Mouse (Mus musculus) limb, embryonic 11.5 days (tissue): ENCODE measurements at regions not wholly inside any gene's neighbourhood (a gene's known extent, or its start where the extent isn't known, plus 50 kb on each side); places are given as distances from the start of the nearest gene placed in this dataset.

ENCODE experiments used
- ATAC-seq: fragments of 200-750 bp; cut with Nextera tagmentation; 2 replicates; pipeline ENCODE4 v1.8.0; 2017; ENCODE audit warnings: low read depth; ENCODE audit not compliant: insufficient number of reproducible peaks, low FRiP score, low TSS enrichment
- DNase-seq: peaks from one replicate; pipeline ENCODE4 v3.0.0-alpha.2; 2015; ENCODE audit warnings: low spot score
- H3K27ac ChIP-seq: fragments of 300-500 bp; sonication (generic); replicated peaks from 2 replicates; pipeline ENCODE4 v1.5.1; 2014; ENCODE audit warnings: low read depth, mild to moderate bottlenecking, low read length
- H3K27me3 ChIP-seq: fragments of 300-500 bp; sonication (generic); 2 replicates; pipeline ENCODE4 v1.6.1; 2014; ENCODE audit warnings: mild to moderate bottlenecking, low read length, mixed read lengths; ENCODE audit not compliant: control insufficient read depth, insufficient read depth
- H3K36me3 ChIP-seq: fragments of 300-500 bp; sonication (generic); 2 replicates; pipeline ENCODE4 v1.6.1; 2014; ENCODE audit warnings: mild to moderate bottlenecking, low read length, moderate library complexity, mixed read lengths; ENCODE audit not compliant: control insufficient read depth, insufficient read depth
- H3K4me1 ChIP-seq: fragments of 300-500 bp; sonication (generic); 2 replicates; pipeline ENCODE4 v1.6.1; 2014; ENCODE audit warnings: low read length, mixed read lengths; ENCODE audit not compliant: control insufficient read depth, insufficient read depth
- H3K4me2 ChIP-seq: fragments of 300-500 bp; sonication (generic); 2 replicates; pipeline ENCODE4 v1.6.1; 2014; ENCODE audit warnings: low read depth, mild to moderate bottlenecking, moderate library complexity; ENCODE audit not compliant: severe bottlenecking
- H3K4me3 ChIP-seq: fragments of 300-500 bp; sonication (generic); 2 replicates; pipeline ENCODE4 v1.5.1; 2014; ENCODE audit warnings: low read depth, low read length
- H3K9ac ChIP-seq: fragments of 300-500 bp; sonication (generic); 2 replicates; pipeline ENCODE4 v1.6.1; 2014; ENCODE audit warnings: mild to moderate bottlenecking, low read length
- H3K9me3 ChIP-seq: fragments of 300-500 bp; sonication (generic); 2 replicates; pipeline ENCODE4 v1.6.1; 2016; ENCODE audit warnings: low read length; ENCODE audit not compliant: control insufficient read depth
- WGBS: fragments of 180-500 bp; shearing (Covaris S2); extraction: QIAGEN DNeasy Blood & Tissue Kit; methylation state at CpG from one replicate; pipeline ENCODE4 v1.1.7; 2014; 5-methylcytosine and 5-hydroxymethylcytosine counted together

- ATAC-seq, result no peak
- Histone ChIP-seq H3K4me1 (no peaks in the 10 kb centered on the region; the same call in 1 of the 2 replicates), H3K9ac (no peak overlapping the region), H3K36me3 (no peaks in the 10 kb centered on the region), H3K27me3 (no peaks in the 10 kb centered on the region; the same call in 1 of the 2 replicates), H3K4me2 (no peak overlapping the region), H3K4me3 (no peak overlapping the region), H3K9me3 (no peaks in the 10 kb centered on the region), H3K27ac (no peak overlapping the region)
- no peak for DNase-seq
- 84% methylated on average over 11 of the region's 11 CpGs for WGBS
These were observed 97.6 kb upstream of the Mvb12b start for GRCm38 (mm10) chr2:33985316-33985715.

DNA sequence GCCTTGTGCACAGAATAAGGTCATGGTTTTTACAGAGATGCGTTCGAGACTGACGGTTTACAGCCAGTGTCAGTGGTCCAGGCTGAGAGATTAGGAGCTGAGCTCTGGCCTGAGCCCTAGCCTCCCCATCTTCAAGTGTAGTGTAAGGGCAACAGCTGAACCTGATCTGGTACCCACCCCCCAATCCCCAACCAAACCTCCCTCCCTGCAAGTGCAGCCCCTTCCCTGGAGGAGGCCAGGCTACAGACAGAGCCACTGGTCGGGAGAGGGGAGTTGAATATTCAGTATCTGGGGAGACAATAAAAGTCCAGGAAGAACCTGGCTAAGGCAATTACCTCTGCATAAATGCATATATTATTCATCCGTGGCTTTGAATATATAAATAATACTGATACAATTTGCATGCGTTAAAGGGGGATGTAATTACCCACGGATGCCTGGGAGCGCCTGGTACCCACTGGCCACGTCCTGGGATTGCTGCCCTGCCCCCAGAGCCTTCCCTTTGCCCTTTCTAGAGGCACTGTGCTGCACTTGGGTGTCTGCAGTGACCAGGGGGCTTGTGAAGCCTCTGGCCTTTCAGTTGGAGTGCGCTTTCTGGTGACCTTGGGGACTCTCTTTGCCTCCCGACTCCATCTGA lies 95.5 kb upstream of the Mvb12b start:
- H3K9me3 ChIP-seq, result no peaks in the 10 kb centered on the region
- no peaks in the 10 kb centered on the region; the same call in 1 of the 2 replicates for H3K4me1 ChIP-seq
- H3K4me3 ChIP-seq, result no peak overlapping the region
- H3K4me2 ChIP-seq, result no peak overlapping the region
- no peaks in the 10 kb centered on the region for H3K36me3 ChIP-seq
- H3K27me3 ChIP-seq, result no peaks in the 10 kb centered on the region; the same call in 1 of the 2 replicates
- ATAC-seq (no peak), DNase-seq (no peak)
- no peak overlapping the region for H3K9ac ChIP-seq
- no peak overlapping the region for H3K27ac ChIP-seq
- WGBS, result 41% methylated on average over 11 of the region's 11 CpGs

DNA sequence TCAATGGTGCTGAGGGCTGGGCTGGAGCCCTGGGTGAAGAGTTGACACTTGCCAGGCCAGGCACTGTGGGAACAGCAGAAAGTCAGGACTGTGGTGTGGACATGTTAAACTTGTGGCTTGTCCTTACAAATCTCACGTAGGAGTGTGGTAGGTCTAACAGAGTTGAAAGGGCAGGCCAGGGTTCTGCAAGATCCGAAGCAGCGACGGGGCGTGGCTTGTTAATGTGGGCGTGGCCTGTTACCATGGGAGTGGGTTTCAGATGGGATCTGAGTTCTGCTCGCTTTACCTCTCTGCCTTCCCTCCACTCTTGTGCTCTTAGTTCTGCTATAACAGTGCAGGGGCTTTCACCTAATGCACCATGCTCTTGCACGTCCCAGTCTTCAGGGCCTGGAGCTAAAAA lies 94.2 kb upstream of the Mvb12b start:
- 40% methylated on average over 8 of the region's 8 CpGs for WGBS
- no peaks in the 10 kb centered on the region for H3K36me3 ChIP-seq
- no peak overlapping the region for H3K9ac ChIP-seq
- H3K4me3 ChIP-seq, result no peak overlapping the region
- H3K27me3 ChIP-seq, result no peaks in the 10 kb centered on the region; the same call in 1 of the 2 replicates
- H3K9me3 ChIP-seq, result no peaks in the 10 kb centered on the region
- H3K4me2 ChIP-seq, result no peak overlapping the region
- ATAC-seq, result no peak
- no peak overlapping the region for H3K27ac ChIP-seq
- no peaks in the 10 kb centered on the region; the same call in 1 of the 2 replicates for H3K4me1 ChIP-seq
- no peak for DNase-seq

DNA sequence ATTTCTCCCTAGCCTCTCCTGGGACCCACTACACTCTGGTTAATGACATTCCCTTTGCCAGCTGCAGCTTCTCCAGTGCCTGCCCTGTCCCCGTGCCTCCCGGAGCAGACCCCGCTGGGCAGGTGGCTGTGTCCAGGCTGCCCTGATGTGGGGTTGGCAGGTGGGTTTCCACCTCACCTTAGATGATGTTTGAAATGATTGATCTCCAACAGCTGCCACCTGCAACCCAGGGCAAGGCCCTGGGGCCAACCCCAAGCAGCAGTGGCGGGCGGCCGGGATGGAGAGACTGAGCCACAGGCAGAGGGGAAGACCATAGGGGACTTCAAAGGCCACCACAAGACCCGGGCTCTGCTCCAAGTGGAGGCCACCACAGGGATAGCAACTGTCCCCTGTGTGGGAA lies 93.6 kb upstream of the Mvb12b start:
- WGBS, result 82% methylated on average over 7 of the region's 7 CpGs
- H3K4me3 ChIP-seq, result no peak overlapping the region
- no peaks in the 10 kb centered on the region; the same call in 1 of the 2 replicates for H3K27me3 ChIP-seq
- no peaks in the 10 kb centered on the region for H3K9me3 ChIP-seq
- no peak overlapping the region for H3K4me2 ChIP-seq
- no peak for DNase-seq
- H3K27ac ChIP-seq, result no peak overlapping the region
- no peak for ATAC-seq
- H3K9ac ChIP-seq, result no peak overlapping the region
- H3K36me3 ChIP-seq, result no peaks in the 10 kb centered on the region
- no peaks in the 10 kb centered on the region; the same call in 1 of the 2 replicates for H3K4me1 ChIP-seq

DNA sequence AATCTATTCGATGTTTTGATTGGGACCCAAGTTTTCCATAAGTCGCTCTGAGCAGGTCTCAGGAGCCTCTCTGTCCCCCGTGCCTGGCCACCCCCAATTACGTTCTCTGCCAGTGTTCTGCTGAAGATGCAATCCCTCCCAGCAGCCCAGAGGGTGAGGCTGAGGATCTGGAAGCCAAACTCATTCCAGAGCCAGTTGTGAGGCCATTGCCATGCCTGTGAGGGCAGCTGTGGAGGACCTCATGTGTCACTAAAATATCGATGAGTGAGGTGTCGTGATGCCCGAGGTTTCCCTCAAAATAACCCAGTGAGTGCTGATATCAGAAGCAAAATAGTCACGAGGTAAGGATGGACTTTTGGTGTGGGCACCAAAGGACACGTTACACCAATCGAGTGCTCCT lies 93.1 kb upstream of the Mvb12b start:
- 83% methylated on average over 10 of the region's 10 CpGs for WGBS
- Histone ChIP-seq H3K27ac (no peak overlapping the region), H3K9me3 (no peaks in the 10 kb centered on the region)

GRCm38 (mm10) chr2:33979276-33979675 lies 91.5 kb upstream of the Mvb12b start:
- Histone ChIP-seq H3K4me3 (no peak overlapping the region), H3K9me3 (no peaks in the 10 kb centered on the region), H3K36me3 (no peaks in the 10 kb centered on the region), H3K27me3 (no peaks in the 10 kb centered on the region; the same call in 1 of the 2 replicates), H3K27ac (no peak overlapping the region), H3K4me1 (no peaks in the 10 kb centered on the region; the same call in 1 of the 2 replicates), H3K4me2 (no peak overlapping the region), H3K9ac (no peak overlapping the region)
- ATAC-seq, result no peak
- no peak for DNase-seq

More for the DNA sequence above, 93.1 kb upstream of the Mvb12b start:
- ATAC-seq, result no peak
- Histone ChIP-seq H3K4me3 (no peak overlapping the region), H3K4me2 (no peak overlapping the region), H3K27me3 (no peaks in the 10 kb centered on the region; the same call in 1 of the 2 replicates), H3K4me1 (no peaks in the 10 kb centered on the region; the same call in 1 of the 2 replicates), H3K36me3 (no peaks in the 10 kb centered on the region), H3K9ac (no peak overlapping the region)
- no peak for DNase-seq

- no peak for ATAC-seq
- WGBS, result 88% methylated on average over 4 of the region's 4 CpGs
- no peak for DNase-seq
- Histone ChIP-seq H3K9ac (no peak overlapping the region), H3K4me2 (no peak overlapping the region), H3K36me3 (no peaks in the 10 kb centered on the region), H3K9me3 (no peaks in the 10 kb centered on the region), H3K27ac (no peak overlapping the region), H3K4me1 (peaks cover under 1% of the 10 kb centered on the region), H3K4me3 (no peak overlapping the region), H3K27me3 (no peaks in the 10 kb centered on the region; the same call in 1 of the 2 replicates)
These were observed 90.8 kb upstream of the Mvb12b start for GRCm38 (mm10) chr2:33978550-33978949.

GRCm38 (mm10) chr2:33977576-33978352 lies 90.0 kb upstream of the Mvb12b start:
- H3K36me3 ChIP-seq, result no peaks in the 10 kb centered on the region
- no peak overlapping the region for H3K4me2 ChIP-seq
- no peak for DNase-seq
- peaks cover 4% of the 10 kb centered on the region for H3K4me1 ChIP-seq
- no peaks in the 10 kb centered on the region; the same call in 1 of the 2 replicates for H3K27me3 ChIP-seq
- no peak overlapping the region for H3K4me3 ChIP-seq
- WGBS, result 71% methylated on average over 20 of the region's 20 CpGs
- no peak overlapping the region for H3K27ac ChIP-seq
- H3K9me3 ChIP-seq, result no peaks in the 10 kb centered on the region
- no peak for ATAC-seq
- H3K9ac ChIP-seq, result no peak overlapping the region
